Mouse (Mus musculus): ENCODE data around the gene Foxm1. TPM values are rescaled to one million over a fixed set of nuclear protein-coding genes. Genes with fewer than 3 reads are reported as not detected.

Gene Foxm1
- polyA plus RNA-seq, 1 experiment = 10.8 TPM

DNA sequence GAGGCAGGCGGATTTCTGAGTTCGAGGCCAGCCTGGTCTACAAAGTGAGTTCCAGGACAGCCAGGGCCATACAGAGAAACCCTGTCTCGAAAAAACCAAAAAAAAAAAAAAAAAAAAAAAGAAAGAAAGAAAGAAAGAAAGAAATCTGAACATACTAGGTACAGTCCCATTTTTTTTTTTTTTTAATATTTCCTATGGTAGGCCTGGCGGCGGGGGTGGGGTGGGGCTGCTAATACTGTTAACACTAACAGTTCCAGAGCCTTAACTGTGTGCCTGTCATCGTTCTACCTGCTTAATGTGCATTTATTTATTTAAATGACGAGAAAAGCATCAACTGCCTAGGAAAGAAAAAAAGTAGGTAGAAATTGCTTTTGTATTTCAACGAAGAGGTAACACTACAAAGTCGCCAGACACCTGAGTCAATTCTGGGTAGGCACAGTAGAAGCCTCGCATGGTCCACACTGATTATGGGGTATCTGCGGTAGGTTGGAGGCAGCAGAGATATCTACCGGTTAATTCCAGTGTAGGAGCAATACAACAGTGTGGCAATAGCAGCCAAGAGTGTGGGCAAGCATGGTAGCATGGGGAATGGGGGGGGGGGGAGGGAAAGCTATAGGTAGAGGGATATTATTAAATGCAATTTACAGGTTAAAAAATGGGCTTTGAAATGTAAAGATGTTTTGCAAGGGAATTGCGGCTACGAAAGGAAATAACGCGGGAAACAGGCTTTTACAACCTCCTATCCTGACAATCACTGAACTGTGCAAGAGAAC, 60.9 kb downstream of the Foxm1 start:
- TF ChIP-seq POLR2A (IDR thresholded peaks at IDR 0.05; ENCODE audit: low read depth, low read length) = no peak
- no peak for TF ChIP-seq CTCF (IDR thresholded peaks at IDR 0.05; ENCODE audit: extremely low read depth, insufficient read depth, insufficient read length, insufficient replicate concordance)

DNA sequence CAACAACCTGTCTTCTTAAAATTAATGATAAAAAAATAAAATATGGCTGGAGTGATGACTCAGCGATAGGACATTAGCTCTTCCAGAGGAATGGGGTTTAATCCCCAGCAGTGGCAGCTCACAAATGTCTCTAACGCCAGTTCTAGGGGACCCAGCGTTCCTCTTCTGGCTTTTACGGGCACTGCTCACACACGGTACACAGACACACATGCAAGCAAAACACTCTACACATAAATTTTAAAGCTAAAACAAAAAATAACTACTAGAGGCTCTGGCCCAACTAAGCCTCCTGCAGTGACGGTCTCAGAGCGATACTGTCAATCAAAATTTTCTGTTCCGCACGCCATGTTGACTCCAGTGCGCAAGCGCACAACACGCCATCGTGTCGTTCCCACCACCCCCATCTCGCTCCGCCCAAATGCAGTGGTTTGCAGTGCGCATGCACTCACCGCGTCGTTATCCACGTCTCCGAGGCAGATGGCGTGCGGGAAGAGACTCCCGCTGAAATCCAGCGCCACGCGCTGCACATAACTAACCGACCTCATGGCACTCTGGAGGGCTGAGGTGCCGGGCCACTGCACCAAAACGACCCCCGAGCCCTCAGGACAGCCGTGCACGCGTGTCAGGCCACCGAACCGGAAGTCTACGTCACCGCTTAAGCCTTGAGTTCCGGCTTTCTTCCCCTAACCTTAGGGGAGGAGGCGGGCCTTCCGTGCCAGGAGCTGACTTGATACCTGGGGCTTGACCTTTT, 61.7 kb downstream of the Foxm1 start, which contains the start of gene Itfg2:
Gene Itfg2, minus strand, starts transcription at position 663 of the 751 bp plus-strand sequence.
- peak; percentile 92 to 96 for DNase-seq (ENCODE audit: low read depth in 1 of 2, low spot score in 2 of 2)
- no peaks in the 10 kb centered on the region for H3K36me3 ChIP-seq (ENCODE audit: control insufficient read depth, insufficient read depth, low read length)
- H3K27ac ChIP-seq (ENCODE audit: insufficient read depth, low read length) = peak within 1 kb of the TSS; percentile 96
- H3K4me3 ChIP-seq (ENCODE audit: extremely low read depth, insufficient read depth, insufficient read length) = peak within 1 kb of the TSS; percentile 74
- TF ChIP-seq POLR2A (IDR thresholded peaks at IDR 0.05; ENCODE audit: low read depth, low read length) = peak; percentile 61
- TF ChIP-seq CTCF (IDR thresholded peaks at IDR 0.05; ENCODE audit: extremely low read depth, insufficient read depth, insufficient read length, insufficient replicate concordance) = no peak
- H3K27me3 ChIP-seq (ENCODE audit: control insufficient read depth, insufficient read depth, low read length) = no peaks in the 10 kb centered on the region
- WGBS = under 1% methylated on average over 42 of the region's 42 CpGs
- peaks cover 2% of the 10 kb centered on the region; the same call in 1 of the 2 replicates for H3K4me1 ChIP-seq (ENCODE audit: control insufficient read depth, insufficient read depth, insufficient read length)

More for the DNA sequence above, 60.9 kb downstream of the Foxm1 start:
- Histone ChIP-seq H3K27ac (ENCODE audit: insufficient read depth, low read length) (no peak overlapping the region), H3K4me3 (ENCODE audit: extremely low read depth, insufficient read depth, insufficient read length) (peak overlapping the region; percentile 74), H3K27me3 (ENCODE audit: control insufficient read depth, insufficient read depth, low read length) (no peaks in the 10 kb centered on the region), H3K4me1 (ENCODE audit: control insufficient read depth, insufficient read depth, insufficient read length) (peaks cover 2% of the 10 kb centered on the region; the same call in 1 of the 2 replicates), H3K36me3 (ENCODE audit: control insufficient read depth, insufficient read depth, low read length) (no peaks in the 10 kb centered on the region)
- no peak for DNase-seq (ENCODE audit: low read depth in 1 of 2, low spot score in 2 of 2)
- WGBS = 43% methylated on average over 16 of the region's 16 CpGs

DNA sequence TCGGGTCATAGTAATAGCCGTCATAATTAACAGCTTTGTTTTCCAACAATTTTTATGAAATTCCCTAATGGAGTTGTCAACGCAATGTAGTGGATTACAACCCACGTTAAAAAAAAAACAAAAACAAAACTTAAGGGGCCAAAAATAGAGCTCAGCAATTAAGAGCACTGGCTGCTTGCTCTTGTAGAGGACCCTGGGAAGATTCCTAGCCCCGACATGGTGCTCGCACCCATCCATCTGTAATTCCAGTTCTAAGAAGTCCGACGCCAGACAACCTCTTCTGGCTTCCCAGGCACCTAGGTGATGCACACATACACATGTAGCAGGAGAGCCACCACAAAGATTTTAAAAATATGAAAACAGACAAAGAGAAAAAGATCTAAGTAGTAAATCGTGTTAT, 62.3 kb downstream of the Foxm1 start:
- DNase-seq (ENCODE audit: low read depth in 1 of 2, low spot score in 2 of 2) = no peak
- H3K27ac ChIP-seq (ENCODE audit: insufficient read depth, low read length) = 0 out of 2 replicates have a peak overlapping the region, but pooled peaks have one; percentile 96
- no peak for TF ChIP-seq CTCF (IDR thresholded peaks at IDR 0.05; ENCODE audit: extremely low read depth, insufficient read depth, insufficient read length, insufficient replicate concordance)
- no peak for TF ChIP-seq POLR2A (IDR thresholded peaks at IDR 0.05; ENCODE audit: low read depth, low read length)
- no peaks in the 10 kb centered on the region for H3K36me3 ChIP-seq (ENCODE audit: control insufficient read depth, insufficient read depth, low read length)
- no peaks in the 10 kb centered on the region for H3K27me3 ChIP-seq (ENCODE audit: control insufficient read depth, insufficient read depth, low read length)
- peaks cover 2% of the 10 kb centered on the region; the same call in 1 of the 2 replicates for H3K4me1 ChIP-seq (ENCODE audit: control insufficient read depth, insufficient read depth, insufficient read length)
- peak overlapping the region; percentile 74 for H3K4me3 ChIP-seq (ENCODE audit: extremely low read depth, insufficient read depth, insufficient read length)
- 30% methylated on average over 9 of the region's 9 CpGs for WGBS

Other genes starting within 250 kb of the Foxm1 start
- 29.8 and 30.6 TPM in 2 replicates for gene Tspan9, start 219.4 kb upstream of the Foxm1 start, polyA plus RNA-seq (2012; rRNA removed)
- 0.41 and 0.67 TPM in 2 replicates for gene Tead4, start 62.1 kb upstream of the Foxm1 start, polyA plus RNA-seq (2012; rRNA removed)
- 5.9 and 6.7 TPM in 2 replicates for gene Tulp3, start 7.1 kb upstream of the Foxm1 start, polyA plus RNA-seq (2012; rRNA removed)
- 14.9 and 16.0 TPM in 2 replicates for gene Rhno1, start 56 bp upstream of the Foxm1 start, polyA plus RNA-seq (2012; rRNA removed)
- gene Tex52, start 12.5 kb downstream of the Foxm1 start, polyA plus RNA-seq (2012; rRNA removed) = 0.05 TPM in 1 of 2 replicates, not detected in the other
- not detected in 2 replicates for gene Gm44596, start 12.5 kb downstream of the Foxm1 start, polyA plus RNA-seq (2012; rRNA removed)
- 0.28 and 0.35 TPM in 2 replicates for gene Nrip2, start 36.3 kb downstream of the Foxm1 start, polyA plus RNA-seq (2012; rRNA removed)
- gene Itfg2, start 62.0 kb downstream of the Foxm1 start, polyA plus RNA-seq (2012; rRNA removed) = 23.0 and 32.6 TPM in 2 replicates
- gene Fkbp4, start 75.7 kb downstream of the Foxm1 start, polyA plus RNA-seq (2012; rRNA removed) = 46.3 and 60.3 TPM in 2 replicates
- gene Pzp, start 163.8 kb downstream of the Foxm1 start, polyA plus RNA-seq (2012; rRNA removed) = 0.04 and 0.05 TPM in 2 replicates
- gene A2ml1, start 218.6 kb downstream of the Foxm1 start, polyA plus RNA-seq (2012; rRNA removed) = not detected in 2 replicates

All from spleen, adult 2 months (tissue).